Mouse (Mus musculus) C2C12 (cell line): ENCODE results near the gene Amigo1. TPM values are rescaled to one million over a fixed set of nuclear protein-coding genes. Genes with fewer than 3 reads are reported as not detected.

Source experiments
- H3K27me3 ChIP-seq: one replicate; pipeline ENCODE4 v1.6.1; 2011; ENCODE audit not compliant: control insufficient read depth, insufficient read depth, insufficient read length
- H3K36me3 ChIP-seq: one replicate; pipeline ENCODE4 v1.6.1; 2011; ENCODE audit not compliant: control insufficient read depth, insufficient read depth
- H3K4me3 ChIP-seq: one replicate; pipeline ENCODE4 v1.5.1; 2011; ENCODE audit warnings: mild to moderate bottlenecking, control low read depth; ENCODE audit not compliant: poor library complexity, insufficient read depth, severe bottlenecking
- H3K79me2 ChIP-seq: one replicate; pipeline ENCODE4 v1.6.1; 2011; ENCODE audit not compliant: control insufficient read depth, insufficient read depth
- H3K79me3 ChIP-seq: one replicate; pipeline ENCODE4 v1.6.1; 2011; ENCODE audit warnings: low read depth, control low read depth
- H3ac ChIP-seq: one replicate; pipeline ENCODE3; 2011; ENCODE audit warnings: low read depth; ENCODE audit not compliant: control insufficient read depth, insufficient read length
- CEBPB ChIP-seq: IDR thresholded peaks from one replicate; pipeline ENCODE4 v1.6.1; 2011; ENCODE audit warnings: low read depth, mild to moderate bottlenecking, control low read depth, moderate library complexity
- CTCF ChIP-seq: IDR thresholded peaks from one replicate; pipeline ENCODE4 v1.5.1; 2011; ENCODE audit not compliant: control insufficient read depth, insufficient read depth, insufficient read length
- FOSL1 ChIP-seq: IDR thresholded peaks from one replicate; pipeline ENCODE4 v1.8.0; 2011; ENCODE audit warnings: mild to moderate bottlenecking, low read length; ENCODE audit not compliant: poor library complexity, insufficient read depth, severe bottlenecking
- MAX ChIP-seq: IDR thresholded peaks from one replicate; pipeline ENCODE4 v1.6.1; 2011; ENCODE audit warnings: mild to moderate bottlenecking, control low read depth
- MYOD1 ChIP-seq: IDR thresholded peaks from one replicate; pipeline ENCODE4 v1.6.1; 2011; ENCODE audit warnings: low read depth; ENCODE audit not compliant: control insufficient read depth, insufficient read length
- MYOG ChIP-seq: IDR thresholded peaks from one replicate; pipeline ENCODE4 v1.6.1; 2011; ENCODE audit not compliant: control insufficient read depth, insufficient read length; ENCODE audit errors: extremely low read depth
- USF1 ChIP-seq: IDR thresholded peaks from one replicate; pipeline ENCODE4 v1.6.1; 2011; ENCODE audit warnings: low read depth, mild to moderate bottlenecking, control low read depth, moderate library complexity
- polyA plus RNA-seq: library from polyadenylated mRNA; unstranded; fragments of >200 nt; fragmentation: generic; extraction: Trizol; gene quantifications from one replicate; pipeline ENCODE4 v1.2.1, GENCODE M21; 2012; ENCODE audit warnings: missing spikeins

Gene Amigo1
- polyA plus RNA-seq, 1 experiment, result 1.9 TPM

GRCm38 (mm10) chr3:108147386-108148235 lies 38.5 kb upstream of the Amigo1 start:
- Histone ChIP-seq H3K79me3 (peaks cover 30% of the 10 kb centered on the region), H3ac (no peak overlapping the region), H3K4me3 (no peak overlapping the region), H3K79me2 (peaks cover 34% of the 10 kb centered on the region), H3K27me3 (no peaks in the 10 kb centered on the region), H3K36me3 (peaks cover 8% of the 10 kb centered on the region)
- TF ChIP-seq MYOG, result no peak
- TF ChIP-seq MYOD1, result no peak
- TF ChIP-seq CEBPB, result no peak
- TF ChIP-seq CTCF, result peak; percentile 66
- no peak for TF ChIP-seq FOSL1

- Histone ChIP-seq H3K27me3 (peaks cover 13% of the 10 kb centered on the region), H3K79me2 (no peaks in the 10 kb centered on the region), H3K36me3 (no peaks in the 10 kb centered on the region), H3ac (no peak overlapping the region), H3K4me3 (no peak overlapping the region), H3K79me3 (no peaks in the 10 kb centered on the region)
- TF ChIP-seq FOSL1 (no peak), CTCF (no peak), MYOG (no peak), USF1 (no peak), MAX (no peak), CEBPB (no peak), MYOD1 (no peak)
These were observed 33.8 kb upstream of the Amigo1 start for GRCm38 (mm10) chr3:108152290-108152689.

DNA sequence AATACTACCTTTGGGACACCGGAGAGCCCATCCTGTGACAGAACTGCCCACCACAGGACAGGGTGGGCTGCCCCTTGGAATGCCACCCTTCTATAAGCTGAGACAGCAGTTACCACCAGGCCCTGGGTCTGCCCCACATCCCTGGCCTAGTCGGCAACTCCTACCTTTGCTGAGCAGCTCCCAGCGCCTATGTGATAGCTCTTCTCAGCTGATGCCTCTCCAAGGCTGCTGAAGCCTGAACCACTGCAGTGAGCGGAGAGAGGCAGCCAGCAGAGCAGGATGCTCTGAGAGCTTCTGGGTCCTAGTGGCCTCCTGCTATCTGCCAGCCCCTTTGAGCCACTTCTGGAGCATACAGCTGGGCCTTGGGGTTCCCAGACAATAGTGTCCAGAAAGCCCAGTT lies 31.5 kb upstream of the Amigo1 start, which contains the start of gene Gpr61:
Gene Gpr61 (minus strand): TSS at position 227 of the 400 bp plus-strand sequence.
- no peak within 1 kb of the TSS for H3ac ChIP-seq
- TF ChIP-seq CTCF, result no peak
- TF ChIP-seq FOSL1, result no peak
- TF ChIP-seq MYOD1, result no peak
- TF ChIP-seq MYOG, result no peak
- no peak for TF ChIP-seq CEBPB
- no peak for TF ChIP-seq MAX
- TF ChIP-seq USF1, result no peak
- no peak within 1 kb of the TSS for H3K4me3 ChIP-seq
- H3K79me3 ChIP-seq, result no peaks in the 10 kb centered on the region
- peaks cover 23% of the 10 kb centered on the region for H3K27me3 ChIP-seq
- no peaks in the 10 kb centered on the region for H3K36me3 ChIP-seq
- H3K79me2 ChIP-seq, result no peaks in the 10 kb centered on the region

- Histone ChIP-seq H3K4me3 (no peak overlapping the region), H3K27me3 (peaks cover 47% of the 10 kb centered on the region), H3K79me2 (no peaks in the 10 kb centered on the region), H3K79me3 (no peaks in the 10 kb centered on the region), H3ac (no peak overlapping the region), H3K36me3 (no peaks in the 10 kb centered on the region)
- no peak for TF ChIP-seq MAX
- TF ChIP-seq MYOG, result no peak
- TF ChIP-seq CEBPB, result no peak
- TF ChIP-seq FOSL1, result no peak
- no peak for TF ChIP-seq MYOD1
- no peak for TF ChIP-seq CTCF
- no peak for TF ChIP-seq USF1
These were observed 27.6 kb upstream of the Amigo1 start for GRCm38 (mm10) chr3:108158383-108159037.

DNA sequence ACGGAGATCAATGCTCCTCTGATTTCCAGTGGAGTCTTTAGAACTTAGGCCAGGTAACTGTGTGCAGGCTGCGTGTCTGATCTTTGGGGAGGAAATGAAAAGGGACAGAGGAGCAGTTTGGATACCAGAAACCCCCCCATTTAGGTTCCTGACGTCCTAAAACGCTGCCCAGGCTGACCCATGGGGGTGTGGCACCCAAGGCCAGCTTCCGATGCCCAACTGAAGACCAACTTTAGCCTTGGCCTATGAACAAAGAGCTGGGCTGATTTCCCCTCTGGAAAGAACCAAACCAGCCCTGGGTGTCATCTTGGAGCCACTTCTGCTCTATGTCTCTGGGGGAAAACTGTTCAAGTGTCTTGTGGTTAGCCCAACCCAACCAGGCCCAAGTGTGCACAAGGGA lies 22.0 kb upstream of the Amigo1 start:
- H3K79me2 ChIP-seq, result no peaks in the 10 kb centered on the region
- H3K27me3 ChIP-seq, result peaks cover 34% of the 10 kb centered on the region
- no peak overlapping the region for H3ac ChIP-seq
- no peaks in the 10 kb centered on the region for H3K36me3 ChIP-seq
- no peak for TF ChIP-seq CTCF
- TF ChIP-seq USF1, result no peak
- no peak for TF ChIP-seq MAX
- no peak for TF ChIP-seq MYOG
- TF ChIP-seq MYOD1, result no peak
- no peak for TF ChIP-seq CEBPB
- TF ChIP-seq FOSL1, result no peak
- H3K79me3 ChIP-seq, result no peaks in the 10 kb centered on the region
- H3K4me3 ChIP-seq, result no peak overlapping the region
